Mouse (Mus musculus) MEL (cell line): ENCODE results near the gene Sema3d. TPM values are rescaled to one million over a fixed set of nuclear protein-coding genes. Genes with fewer than 3 reads are reported as not detected.

Experiments
- DNase-seq: peaks from one replicate; pipeline ENCODE4 v3.0.0; 2011; ENCODE audit warnings: low read depth, low spot score
- H3K27ac ChIP-seq: 2 replicates; pipeline ENCODE4 v1.5.1; 2012; ENCODE audit warnings: low read depth, mild to moderate bottlenecking, control low read depth, low read length, moderate library complexity; ENCODE audit not compliant: control insufficient read depth
- H3K27me3 ChIP-seq, 2 experiments: fragments of 150-350 bp in 1 of 2; sonication (generic) in 1 of 2; 2 replicates each; pipeline ENCODE4 v1.6.1; 2012; ENCODE audit warnings: low read length in 2 of 2, mild to moderate bottlenecking in 2 of 2, improper control_type of control experiment in 1 of 2, moderate library complexity in 1 of 2; ENCODE audit not compliant: insufficient read depth in 2 of 2, control insufficient read depth in 1 of 2
- H3K36me3 ChIP-seq, 2 experiments: 2 replicates each; pipeline ENCODE4 v1.6.1; 2012 to 2014; ENCODE audit warnings: low read length in 2 of 2, improper control_type of control experiment in 1 of 2, inconsistent platforms in 1 of 2, mild to moderate bottlenecking in 1 of 2; ENCODE audit not compliant: insufficient read depth in 2 of 2, control insufficient read depth in 1 of 2
- H3K4me1 ChIP-seq, 2 experiments: fragments of 150-350 bp in 1 of 2; sonication (generic) in 1 of 2; 2 replicates each; pipeline ENCODE4 v1.6.1; 2012; ENCODE audit warnings: low read length in 2 of 2, improper control_type of control experiment in 1 of 2, mild to moderate bottlenecking in 1 of 2; ENCODE audit not compliant: insufficient read depth in 2 of 2, control insufficient read depth in 1 of 2
- H3K4me3 ChIP-seq, 2 experiments: fragments of 150-350 bp in 1 of 2; sonication (generic) in 1 of 2; 2 replicates each; pipeline ENCODE4 v1.5.1; 2012; ENCODE audit warnings: low read depth in 2 of 2, low read length in 2 of 2, mild to moderate bottlenecking in 2 of 2, moderate library complexity in 2 of 2, control low read depth in 1 of 2, improper control_type of control experiment in 1 of 2; ENCODE audit not compliant: control insufficient read depth in 1 of 2, insufficient read depth in 1 of 2
- H3K79me2 ChIP-seq: 2 replicates; pipeline ENCODE4 v1.6.1; 2012; ENCODE audit warnings: mild to moderate bottlenecking, low read length, moderate library complexity; ENCODE audit not compliant: control insufficient read depth, poor library complexity, insufficient read depth
- H3K9ac ChIP-seq: 2 replicates; pipeline ENCODE4 v1.6.1; 2012; ENCODE audit warnings: low read depth, mild to moderate bottlenecking, control low read depth, low read length, moderate library complexity; ENCODE audit not compliant: control insufficient read depth, poor library complexity, severe bottlenecking
- H3K9me3 ChIP-seq: fragments of 150-350 bp; sonication (generic); replicated peaks from 2 replicates; pipeline ENCODE4 v1.6.1; 2012; ENCODE audit warnings: mild to moderate bottlenecking, low read length, improper control_type of control experiment, moderate library complexity; ENCODE audit not compliant: insufficient read depth
- BHLHE40 ChIP-seq: IDR thresholded peaks from 2 replicates; pipeline ENCODE4 v1.6.1; 2012; ENCODE audit warnings: low read depth, mild to moderate bottlenecking, inconsistent platforms, low read length, improper control_type of control experiment, borderline replicate concordance
- CTCF ChIP-seq, 3 experiments: IDR thresholded peaks in 2 of 3; conservative IDR thresholded peaks in 1 of 3; 2 replicates each; pipeline ENCODE4 v1.5.1; 2011 to 2012; ENCODE audit warnings: low read length in 3 of 3, low read depth in 2 of 3, mild to moderate bottlenecking in 2 of 3, improper control_type of control experiment in 1 of 3, inconsistent platforms in 1 of 3, mixed read lengths in 1 of 3, moderate library complexity in 1 of 3; ENCODE audit not compliant: control insufficient read depth in 1 of 3, insufficient read depth in 1 of 3, poor library complexity in 1 of 3, severe bottlenecking in 1 of 3
- E2F4 ChIP-seq: IDR thresholded peaks from 2 replicates; pipeline ENCODE4 v1.6.1; 2011; ENCODE audit warnings: low read depth, low read length, improper control_type of control experiment, borderline replicate concordance
- ETS1 ChIP-seq: IDR thresholded peaks from 2 replicates; pipeline ENCODE4 v1.6.1; 2012; ENCODE audit warnings: low read depth, mild to moderate bottlenecking, inconsistent platforms, low read length, improper control_type of control experiment, moderate library complexity
- GABPA ChIP-seq: IDR thresholded peaks from 2 replicates; pipeline ENCODE4 v1.6.1; 2012; ENCODE audit warnings: low read depth, mild to moderate bottlenecking, inconsistent platforms, low read length, improper control_type of control experiment, moderate library complexity
- MAX ChIP-seq: IDR thresholded peaks from 2 replicates; pipeline ENCODE4 v1.6.1; 2011; ENCODE audit warnings: low read length, improper control_type of control experiment
- MAZ ChIP-seq: IDR thresholded peaks from 2 replicates; pipeline ENCODE4 v1.6.1; 2012; ENCODE audit warnings: low read depth, mild to moderate bottlenecking, inconsistent platforms, low read length, improper control_type of control experiment
- MXI1 ChIP-seq: IDR thresholded peaks from 2 replicates; pipeline ENCODE4 v1.6.1; 2011; ENCODE audit warnings: mild to moderate bottlenecking, low read depth, low read length, improper control_type of control experiment
- MYB ChIP-seq: IDR thresholded peaks from 2 replicates; pipeline ENCODE4 v1.6.1; 2011; ENCODE audit warnings: mild to moderate bottlenecking, low read depth, low read length, improper control_type of control experiment
- MYC ChIP-seq: IDR thresholded peaks from 2 replicates; pipeline ENCODE4 v1.6.1; 2011; ENCODE audit warnings: low read depth, mild to moderate bottlenecking, low read length, improper control_type of control experiment, moderate library complexity
- RCOR1 ChIP-seq: IDR thresholded peaks from 2 replicates; pipeline ENCODE4 v1.6.1; 2012; ENCODE audit warnings: low read depth, mild to moderate bottlenecking, inconsistent platforms, low read length, improper control_type of control experiment
- SIN3A ChIP-seq: IDR thresholded peaks from 2 replicates; pipeline ENCODE4 v1.6.1; 2012; ENCODE audit warnings: low read length, improper control_type of control experiment, inconsistent platforms
- SMC3 ChIP-seq: IDR thresholded peaks from 2 replicates; pipeline ENCODE4 v1.6.1; 2011; ENCODE audit warnings: low read depth, low read length, improper control_type of control experiment
- TAL1 ChIP-seq: IDR thresholded peaks from 2 replicates; pipeline ENCODE4 v1.6.1; 2012; ENCODE audit warnings: mild to moderate bottlenecking, inconsistent platforms, low read length, moderate library complexity, mixed read lengths
- TCF12 ChIP-seq: IDR thresholded peaks from 2 replicates; pipeline ENCODE4 v1.6.1; 2014; ENCODE audit warnings: low read depth, mild to moderate bottlenecking, inconsistent platforms, low read length, improper control_type of control experiment, moderate library complexity
- USF1 ChIP-seq: IDR thresholded peaks from 2 replicates; pipeline ENCODE4 v1.6.1; 2014; ENCODE audit warnings: low read depth, mild to moderate bottlenecking, inconsistent platforms, low read length, improper control_type of control experiment, moderate library complexity
- ZMIZ1 ChIP-seq: IDR thresholded peaks from 2 replicates; pipeline ENCODE4 v1.6.1; 2012; ENCODE audit warnings: low read depth, mild to moderate bottlenecking, inconsistent platforms, low read length, improper control_type of control experiment, moderate library complexity
- polyA plus RNA-seq, 2 experiments: library from polyadenylated mRNA; stranded (reverse) in 1 of 2; unstranded in 1 of 2; fragments of >175 nt in 1 of 2; fragments of >200 nt in 1 of 2; gene quantifications; 2 replicates each; pipeline versions ENCODE4 v1.2.1 to v1.2.4; 2012; ENCODE audit warnings: low replicate concordance in 2 of 2, low read depth in 1 of 2; ENCODE audit not compliant: insufficient read length in 2 of 2, insufficient read depth in 1 of 2, missing spikeins in 1 of 2
- total RNA-seq: library from RNA; depleted of rRNA; stranded (reverse); fragments of 300-350 nt; gene quantifications from 2 replicates; pipeline ENCODE4 v1.2.3, GENCODE M21; 2012

The Sema3d gene
- total and polyA plus RNA-seq, 3 experiments, result not detected

- TF ChIP-seq GABPA, result no peak
- TF ChIP-seq BHLHE40, result no peak
- TF ChIP-seq SIN3A, result no peak
- TF ChIP-seq ZMIZ1, result no peak
- TF ChIP-seq MXI1, result no peak
- no peak for TF ChIP-seq ETS1
- no peak for TF ChIP-seq MAZ
- no peak for TF ChIP-seq MAX
- no peak for TF ChIP-seq TAL1
- H3K9ac ChIP-seq, result no peak overlapping the region
- DNase-seq, result no peak
- H3K27me3 ChIP-seq, result no peaks in the 10 kb centered on the region
- H3K27ac ChIP-seq, result no peak overlapping the region
- no peaks in the 10 kb centered on the region for H3K79me2 ChIP-seq
- no peaks in the 10 kb centered on the region for H3K4me1 ChIP-seq
- no peak overlapping the region for H3K4me3 ChIP-seq
- no peaks in the 10 kb centered on the region for H3K9me3 ChIP-seq
- H3K36me3 ChIP-seq, result no peaks in the 10 kb centered on the region
Measured at GRCm38 (mm10) chr5:12404229-12404628, 21.0 kb downstream of the Sema3d start.

GRCm38 (mm10) chr5:12412595-12412994, 29.4 kb downstream of the Sema3d start:
- H3K9ac ChIP-seq, result no peak overlapping the region
- no peaks in the 10 kb centered on the region for H3K79me2 ChIP-seq
- no peak overlapping the region for H3K27ac ChIP-seq
- DNase-seq, result no peak
- no peaks in the 10 kb centered on the region for H3K4me1 ChIP-seq
- H3K27me3 ChIP-seq, result no peaks in the 10 kb centered on the region
- no peak overlapping the region for H3K4me3 ChIP-seq
- no peaks in the 10 kb centered on the region for H3K36me3 ChIP-seq
- no peaks in the 10 kb centered on the region for H3K9me3 ChIP-seq
- TF ChIP-seq USF1, result no peak
- no peak for TF ChIP-seq TAL1
- TF ChIP-seq E2F4, result no peak
- TF ChIP-seq SMC3, result no peak

- Histone ChIP-seq H3K4me3 (no peak overlapping the region), H3K36me3 (no peaks in the 10 kb centered on the region), H3K4me1 (no peaks in the 10 kb centered on the region), H3K79me2 (no peaks in the 10 kb centered on the region), H3K9me3 (no peaks in the 10 kb centered on the region), H3K27ac (no peak overlapping the region), H3K27me3 (no peaks in the 10 kb centered on the region), H3K9ac (no peak overlapping the region)
- no peak for TF ChIP-seq ZMIZ1
- no peak for TF ChIP-seq MAZ
- no peak for TF ChIP-seq TCF12
- no peak for TF ChIP-seq MYB
- no peak for TF ChIP-seq MYC
- no peak for TF ChIP-seq RCOR1
- TF ChIP-seq CTCF (IDR thresholded peaks at IDR 0.05 in 2 of 3, conservative IDR thresholded peaks at IDR 0.05 in 1 of 3; ENCODE audit: control insufficient read depth in 1 of 3, insufficient read depth in 1 of 3, low read depth in 2 of 3, low read length in 3 of 3, poor library complexity in 1 of 3, severe bottlenecking in 1 of 3), result no peak
- DNase-seq, result no peak
Measured at GRCm38 (mm10) chr5:12423264-12423663, 40.1 kb downstream of the Sema3d start.
